Mouse (Mus musculus): ENCODE measurements around the gene Churc1. TPM values are rescaled to one million over a fixed set of nuclear protein-coding genes. Genes with fewer than 3 reads are reported as not detected.

Churc1 gene
- polyA plus RNA-seq, 1 experiment = 105 TPM

GRCm38 (mm10) chr12:76818908-76819307 is 53.6 kb downstream of the Churc1 start:
- Histone ChIP-seq H3K4me3 (ENCODE audit: insufficient read depth, low read depth, low read length) (no peak overlapping the region), H3K27me3 (replicated peaks; ENCODE audit: control insufficient read depth, insufficient read depth, low read length) (no peaks in the 10 kb centered on the region), H3K36me3 (ENCODE audit: control insufficient read depth, insufficient read depth, low read length) (no peaks in the 10 kb centered on the region), H3K27ac (ENCODE audit: insufficient read depth, low read depth, low read length) (no peak overlapping the region), H3K4me1 (ENCODE audit: control insufficient read depth, insufficient read depth, low read length) (no peaks in the 10 kb centered on the region)
- DNase-seq = no peak
- 81% methylated on average over 9 of the region's 9 CpGs for WGBS
- TF ChIP-seq POLR2A (IDR thresholded peaks at IDR 0.05; ENCODE audit: low read depth, low read length) (no peak), CTCF (conservative IDR thresholded peaks at IDR 0.05; ENCODE audit: insufficient read depth, insufficient read length, low read depth, low read length) (no peak)

DNA sequence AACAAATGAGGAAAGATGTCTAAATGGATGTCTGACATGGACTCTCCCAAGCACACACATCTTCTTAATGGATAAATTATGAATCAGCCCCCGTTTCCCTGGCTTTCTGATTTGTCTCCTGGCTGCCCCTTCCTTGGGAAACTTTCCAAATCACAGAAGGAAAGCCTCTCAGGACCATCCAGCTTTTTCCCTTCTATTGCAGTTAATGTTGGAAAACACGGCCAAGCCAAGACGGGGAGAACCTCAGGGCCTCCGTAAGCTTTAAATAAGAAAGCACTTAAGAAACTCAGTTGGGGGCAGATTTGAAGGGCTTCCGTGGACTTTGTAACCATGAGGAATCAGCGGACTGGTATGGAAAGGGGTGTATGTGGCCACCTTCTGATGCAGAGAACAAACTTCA is 54.5 kb downstream of the Churc1 start:
- Histone ChIP-seq H3K27me3 (replicated peaks; ENCODE audit: control insufficient read depth, insufficient read depth, low read length) (no peaks in the 10 kb centered on the region), H3K27ac (ENCODE audit: insufficient read depth, low read depth, low read length) (no peak overlapping the region), H3K4me1 (ENCODE audit: control insufficient read depth, insufficient read depth, low read length) (no peaks in the 10 kb centered on the region), H3K36me3 (ENCODE audit: control insufficient read depth, insufficient read depth, low read length) (no peaks in the 10 kb centered on the region), H3K4me3 (ENCODE audit: insufficient read depth, low read depth, low read length) (no peak overlapping the region)
- TF ChIP-seq POLR2A (IDR thresholded peaks at IDR 0.05; ENCODE audit: low read depth, low read length) (no peak), CTCF (conservative IDR thresholded peaks at IDR 0.05; ENCODE audit: insufficient read depth, insufficient read length, low read depth, low read length) (no peak)
- WGBS = 54% methylated on average over 6 of the region's 6 CpGs
- no peak for DNase-seq

- no peak for DNase-seq
- Histone ChIP-seq H3K36me3 (ENCODE audit: control insufficient read depth, insufficient read depth, low read length) (no peaks in the 10 kb centered on the region), H3K27ac (ENCODE audit: insufficient read depth, low read depth, low read length) (no peak overlapping the region), H3K4me1 (ENCODE audit: control insufficient read depth, insufficient read depth, low read length) (no peaks in the 10 kb centered on the region), H3K27me3 (replicated peaks; ENCODE audit: control insufficient read depth, insufficient read depth, low read length) (no peaks in the 10 kb centered on the region), H3K4me3 (ENCODE audit: insufficient read depth, low read depth, low read length) (no peak overlapping the region)
- WGBS = 81% methylated on average over 4 of the region's 4 CpGs
- no peak for TF ChIP-seq CTCF (conservative IDR thresholded peaks at IDR 0.05; ENCODE audit: insufficient read depth, insufficient read length, low read depth, low read length)
- TF ChIP-seq POLR2A (IDR thresholded peaks at IDR 0.05; ENCODE audit: low read depth, low read length) = no peak
Observed at GRCm38 (mm10) chr12:76820615-76821014, 55.3 kb downstream of the Churc1 start.

DNA sequence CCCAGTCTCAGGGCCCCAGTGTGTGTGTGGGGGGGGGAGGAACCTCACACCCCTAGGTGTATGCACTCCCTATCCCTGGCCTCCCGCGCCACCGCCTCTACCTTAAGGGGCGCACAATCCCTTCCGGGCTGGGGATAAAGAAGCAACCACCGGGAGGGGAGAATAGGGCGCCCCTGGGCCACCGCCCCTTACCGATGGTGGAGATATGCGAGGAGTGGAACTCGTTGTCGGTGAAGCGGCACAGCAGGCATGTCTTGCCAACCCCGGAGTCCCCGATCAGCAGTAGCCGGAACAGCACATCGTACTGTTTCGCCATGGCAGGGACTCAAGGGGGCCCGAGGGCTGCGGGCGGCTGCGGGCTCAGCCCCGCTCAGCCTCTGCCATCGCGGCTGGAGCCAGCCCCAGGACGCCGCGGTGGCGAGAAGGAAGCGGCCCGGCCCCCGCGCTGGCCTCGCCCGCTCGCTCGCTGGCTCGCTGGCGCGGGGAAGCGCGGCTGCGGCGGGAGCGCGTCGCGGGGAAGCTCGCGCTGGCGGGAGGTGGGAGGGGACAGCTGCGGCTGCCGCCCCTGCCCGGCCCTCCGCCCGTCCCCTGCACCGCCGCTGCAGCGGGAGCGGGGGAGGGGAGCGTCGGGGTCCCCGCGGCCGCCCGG is 56.8 kb downstream of the Churc1 start:
- 2% methylated on average over 60 of the region's 66 CpGs for WGBS
- H3K27ac ChIP-seq (ENCODE audit: insufficient read depth, low read depth, low read length) = no peak overlapping the region
- TF ChIP-seq CTCF (conservative IDR thresholded peaks at IDR 0.05; ENCODE audit: insufficient read depth, insufficient read length, low read depth, low read length) (no peak), POLR2A (IDR thresholded peaks at IDR 0.05; ENCODE audit: low read depth, low read length) (no peak)

GRCm38 (mm10) chr12:76822651-76823041 is 57.3 kb downstream of the Churc1 start, which contains the start of gene Rab15:
Gene Rab15 (minus strand): TSS chr12:76822908.
- no peak for TF ChIP-seq CTCF (conservative IDR thresholded peaks at IDR 0.05; ENCODE audit: insufficient read depth, insufficient read length, low read depth, low read length)
- no peak for TF ChIP-seq POLR2A (IDR thresholded peaks at IDR 0.05; ENCODE audit: low read depth, low read length)
- Histone ChIP-seq H3K36me3 (ENCODE audit: control insufficient read depth, insufficient read depth, low read length) (no peaks in the 10 kb centered on the region), H3K4me1 (ENCODE audit: control insufficient read depth, insufficient read depth, low read length) (no peaks in the 10 kb centered on the region), H3K4me3 (ENCODE audit: insufficient read depth, low read depth, low read length) (peak within 1 kb of the TSS; percentile 64), H3K27me3 (replicated peaks; ENCODE audit: control insufficient read depth, insufficient read depth, low read length) (no peaks in the 10 kb centered on the region), H3K27ac (ENCODE audit: insufficient read depth, low read depth, low read length) (no peak within 1 kb of the TSS)
- WGBS = 9% methylated on average over 17 of the region's 17 CpGs
- DNase-seq = no peak

More for the DNA sequence above, 56.8 kb downstream of the Churc1 start:
- Histone ChIP-seq H3K4me1 (ENCODE audit: control insufficient read depth, insufficient read depth, low read length) (no peaks in the 10 kb centered on the region), H3K27me3 (replicated peaks; ENCODE audit: control insufficient read depth, insufficient read depth, low read length) (no peaks in the 10 kb centered on the region), H3K4me3 (ENCODE audit: insufficient read depth, low read depth, low read length) (peak overlapping the region; percentile 64), H3K36me3 (ENCODE audit: control insufficient read depth, insufficient read depth, low read length) (no peaks in the 10 kb centered on the region)
- DNase-seq = peak; percentile 10

DNA sequence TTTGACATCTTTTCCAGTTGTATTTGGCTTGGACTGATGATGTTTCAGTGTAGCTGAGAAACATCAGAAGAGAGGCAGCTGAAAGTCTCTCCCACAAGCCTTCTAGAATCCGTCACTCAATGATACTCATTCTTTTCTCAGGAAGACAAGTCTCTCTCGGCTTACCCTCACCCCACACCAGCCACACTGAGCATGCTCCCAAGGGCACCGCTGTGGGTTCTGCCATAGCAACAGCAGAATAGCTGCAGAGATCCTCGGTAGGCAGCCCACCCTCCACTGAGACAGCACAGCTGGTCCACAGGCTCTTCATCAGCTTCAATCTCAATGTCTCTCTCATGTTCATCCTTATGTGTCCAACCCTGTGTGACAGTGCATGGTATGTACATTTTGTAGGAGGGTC is 59.9 kb downstream of the Churc1 start:
- Histone ChIP-seq H3K36me3 (ENCODE audit: control insufficient read depth, insufficient read depth, low read length) (no peaks in the 10 kb centered on the region), H3K27ac (ENCODE audit: insufficient read depth, low read depth, low read length) (no peak overlapping the region), H3K4me1 (ENCODE audit: control insufficient read depth, insufficient read depth, low read length) (no peaks in the 10 kb centered on the region), H3K27me3 (replicated peaks; ENCODE audit: control insufficient read depth, insufficient read depth, low read length) (no peaks in the 10 kb centered on the region), H3K4me3 (ENCODE audit: insufficient read depth, low read depth, low read length) (no peak overlapping the region)
- 80% methylated on average over 4 of the region's 4 CpGs for WGBS
- no peak for DNase-seq
- TF ChIP-seq CTCF (conservative IDR thresholded peaks at IDR 0.05; ENCODE audit: insufficient read depth, insufficient read length, low read depth, low read length) (no peak), POLR2A (IDR thresholded peaks at IDR 0.05; ENCODE audit: low read depth, low read length) (no peak)

DNA sequence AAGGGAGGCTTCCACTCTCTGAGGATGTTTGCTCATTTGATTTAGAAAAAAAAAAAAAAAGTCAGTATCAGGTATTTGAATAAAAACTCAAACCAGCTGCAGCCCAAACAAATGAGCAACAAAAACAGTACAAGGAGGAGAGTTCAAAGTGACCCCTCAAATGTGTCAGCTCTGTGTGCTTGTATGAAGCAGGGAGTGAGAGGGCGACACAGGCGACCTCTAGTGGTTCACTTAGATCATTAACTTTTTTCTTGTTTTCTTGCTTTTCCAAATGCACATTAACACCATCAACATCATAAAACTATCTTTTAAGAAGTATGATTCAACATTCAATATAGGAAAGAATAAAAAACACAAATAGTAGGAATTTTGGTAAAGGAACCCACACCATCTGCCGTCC is 67.4 kb downstream of the Churc1 start:
- no peak for TF ChIP-seq POLR2A (IDR thresholded peaks at IDR 0.05; ENCODE audit: low read depth, low read length)
- peak; percentile 78 for TF ChIP-seq CTCF (conservative IDR thresholded peaks at IDR 0.05; ENCODE audit: insufficient read depth, insufficient read length, low read depth, low read length)
- no peaks in the 10 kb centered on the region for H3K4me1 ChIP-seq (ENCODE audit: control insufficient read depth, insufficient read depth, low read length)
- no peaks in the 10 kb centered on the region for H3K36me3 ChIP-seq (ENCODE audit: control insufficient read depth, insufficient read depth, low read length)
- WGBS = 4% methylated on average over 3 of the region's 3 CpGs
- H3K4me3 ChIP-seq (ENCODE audit: insufficient read depth, low read depth, low read length) = no peak overlapping the region
- H3K27me3 ChIP-seq (replicated peaks; ENCODE audit: control insufficient read depth, insufficient read depth, low read length) = no peaks in the 10 kb centered on the region
- H3K27ac ChIP-seq (ENCODE audit: insufficient read depth, low read depth, low read length) = no peak overlapping the region
- DNase-seq = peak; percentile 41

Other genes with a start within 250 kb of the Churc1 start
- gene Plekhg3, start 234.6 kb upstream of the Churc1 start, polyA plus RNA-seq (2012; rRNA removed) = 57.9 and 67.6 TPM in 2 replicates
- gene Sptb, start 55.0 kb upstream of the Churc1 start, polyA plus RNA-seq (2012; rRNA removed) = 1.6 and 1.9 TPM in 2 replicates
- 13.2 TPM in 2 replicates for gene Fntb, start 51 bp downstream of the Churc1 start, polyA plus RNA-seq (2012; rRNA removed)
- 0.08 and 0.33 TPM in 2 replicates for gene Gpx2, start 30.0 kb downstream of the Churc1 start, polyA plus RNA-seq (2012; rRNA removed)
- gene Rab15, start 57.4 kb downstream of the Churc1 start, polyA plus RNA-seq (2012; rRNA removed) = 4.4 and 4.7 TPM in 2 replicates
- gene Max, start 196.7 kb downstream of the Churc1 start, polyA plus RNA-seq (2012; rRNA removed) = 33.8 and 42.7 TPM in 2 replicates

All from kidney, adult 2 months (tissue).